Mouse (Mus musculus) T-cell, adult 2 months (primary cell): ENCODE measurements at regions not wholly inside any gene's neighbourhood (a gene's known extent, or its start where the extent isn't known, plus 50 kb on each side); places are given as distances from the start of the nearest gene placed in this dataset.

Experiments
- DNase-seq: peaks from one replicate; pipeline ENCODE4 v3.0.0; 2022; ENCODE audit warnings: low spot score

GRCm38 (mm10) chr10:38147421-38147820 is 674.2 kb downstream of the Rfpl4b start:
- no peak for DNase-seq

GRCm38 (mm10) chr10:38139196-38139595 is 682.4 kb downstream of the Rfpl4b start:
- no peak for DNase-seq

- no peak for DNase-seq
Observed at GRCm38 (mm10) chr10:38121911-38122573, 699.5 kb downstream of the Rfpl4b start.

- DNase-seq = no peak
Observed at GRCm38 (mm10) chr10:38118601-38119000, 703.0 kb downstream of the Rfpl4b start.

GRCm38 (mm10) chr10:38116516-38116915 is 705.1 kb downstream of the Rfpl4b start:
- DNase-seq = no peak

- no peak for DNase-seq
Observed at GRCm38 (mm10) chr10:38114194-38114593, 707.4 kb downstream of the Rfpl4b start.

GRCm38 (mm10) chr10:38108591-38108990 is 713.0 kb downstream of the Rfpl4b start:
- DNase-seq = no peak

- no peak for DNase-seq
Observed at GRCm38 (mm10) chr10:38103570-38103969, 718.0 kb downstream of the Rfpl4b start.

- DNase-seq = no peak
Observed at GRCm38 (mm10) chr10:38078521-38078920, 743.1 kb downstream of the Rfpl4b start.

GRCm38 (mm10) chr10:38072394-38072793 is 749.2 kb downstream of the Rfpl4b start:
- DNase-seq = no peak

GRCm38 (mm10) chr10:38059050-38059449 is 762.5 kb downstream of the Rfpl4b start:
- no peak for DNase-seq

- no peak for DNase-seq
Observed at GRCm38 (mm10) chr10:38010452-38010851, 811.1 kb downstream of the Rfpl4b start.

- DNase-seq = no peak
Observed at GRCm38 (mm10) chr10:37995691-37996445, 825.7 kb downstream of the Rfpl4b start.

GRCm38 (mm10) chr10:37988297-37989263 is 833.0 kb downstream of the Rfpl4b start:
- no peak for DNase-seq

GRCm38 (mm10) chr10:37978899-37979539 is 840.3 kb upstream of the Marcks start:
- no peak for DNase-seq

GRCm38 (mm10) chr10:37960051-37960450 is 821.3 kb upstream of the Marcks start:
- no peak for DNase-seq

GRCm38 (mm10) chr10:37914780-37915179 is 776.1 kb upstream of the Marcks start:
- no peak for DNase-seq

- no peak for DNase-seq
Observed at GRCm38 (mm10) chr10:37911669-37912068, 772.9 kb upstream of the Marcks start.

GRCm38 (mm10) chr10:37908276-37908675 is 769.6 kb upstream of the Marcks start:
- DNase-seq = no peak

- no peak for DNase-seq
Observed at GRCm38 (mm10) chr10:37907731-37908130, 769.0 kb upstream of the Marcks start.

GRCm38 (mm10) chr10:37887961-37888360 is 749.2 kb upstream of the Marcks start:
- DNase-seq = no peak

GRCm38 (mm10) chr10:37880841-37881240 is 742.1 kb upstream of the Marcks start:
- DNase-seq = no peak
